Mouse (Mus musculus): ENCODE results near the gene Dynlt1b.
"Not testable (repeated sequence)": the region's sequence is repeated elsewhere in the genome, so short reads cannot be mapped to it uniquely, and the experiment has no call there.

DNA sequence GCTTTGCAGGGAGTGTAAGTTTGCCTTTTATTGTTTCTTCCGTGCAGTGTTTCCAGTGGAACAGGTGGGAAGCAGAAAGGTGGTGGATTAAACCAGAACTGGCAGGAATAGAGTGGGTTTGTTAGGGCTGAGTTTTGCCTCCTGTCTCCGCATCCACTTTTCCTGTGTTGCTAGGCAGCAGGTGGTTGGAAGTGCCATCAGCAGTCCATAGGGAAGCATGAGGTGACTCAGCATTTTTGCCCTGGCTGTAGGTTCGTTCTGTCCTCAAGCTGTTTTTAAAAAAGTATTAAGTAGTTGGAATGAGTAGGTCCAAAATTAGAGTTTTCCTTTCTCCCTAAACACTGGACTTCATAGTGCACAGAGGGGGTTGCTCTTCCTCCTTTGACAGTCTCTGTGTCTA is 3.8 kb downstream of the Dynlt1b start:
- TF ChIP-seq CTCF (IDR thresholded peaks at IDR 0.05; ENCODE audit: low read depth); EP300 (optimal IDR thresholded peaks at IDR 0.05): not testable (repeated sequence)
